Mouse (Mus musculus): ENCODE measurements around the gene Vmn2r17.

Vmn2r17 gene

GRCm38 (mm10) chr5:109419388-109419787, at the start of gene Vmn2r17:
TSS of gene Vmn2r17 (plus strand) at chr5:109419688.
- DNase-seq (ENCODE audit: low read depth, low spot score) = no peak

- no peak for DNase-seq (ENCODE audit: low read depth, low spot score)
These were observed 47.4 kb downstream of the Vmn2r17 start for GRCm38 (mm10) chr5:109466576-109467506.

GRCm38 (mm10) chr5:109506729-109507128, 87.2 kb downstream of the Vmn2r17 start:
- DNase-seq (ENCODE audit: low read depth, low spot score) = peak; percentile 59

Data from CD4-positive, CD25-positive, alpha-beta regulatory T cell, adult 2 months (primary cell).